Mouse (Mus musculus) heart, postnatal 0 days (tissue): ENCODE data around the gene Stx8. TPM values are rescaled to one million over a fixed set of nuclear protein-coding genes. Genes with fewer than 3 reads are reported as not detected.

Experiments used
- ATAC-seq: fragments of 200-750 bp; cut with Nextera tagmentation; 2 replicates; pipeline ENCODE4 v1.8.0; 2017; ENCODE audit warnings: low read depth, moderate number of reproducible peaks, moderate library complexity; ENCODE audit not compliant: insufficient read depth
- DNase-seq: peaks from one replicate; pipeline ENCODE4 v3.0.0-alpha.2; 2016; ENCODE audit warnings: low spot score
- H3K27ac ChIP-seq: fragments of 300-500 bp; sonication (generic); 2 replicates; pipeline ENCODE4 v1.5.1; 2014; ENCODE audit warnings: low read depth, mild to moderate bottlenecking
- H3K27me3 ChIP-seq: fragments of 300-500 bp; sonication (generic); 2 replicates; pipeline ENCODE4 v1.6.1; 2014; ENCODE audit warnings: low read length, mixed read lengths; ENCODE audit not compliant: control insufficient read depth, insufficient read depth
- H3K36me3 ChIP-seq: fragments of 300-500 bp; sonication (generic); replicated peaks from 2 replicates; pipeline ENCODE4 v1.6.1; 2014; ENCODE audit warnings: low read length, mixed read lengths; ENCODE audit not compliant: control insufficient read depth, insufficient read depth
- H3K4me1 ChIP-seq: fragments of 300-500 bp; sonication (generic); 2 replicates; pipeline ENCODE4 v1.6.1; 2014; ENCODE audit warnings: antibody characterized with exemption; ENCODE audit not compliant: control insufficient read depth, insufficient read depth
- H3K4me2 ChIP-seq: fragments of 300-500 bp; sonication (generic); 2 replicates; pipeline ENCODE4 v1.6.1; 2014; ENCODE audit warnings: low read depth, mild to moderate bottlenecking, low read length, moderate library complexity
- H3K4me3 ChIP-seq: fragments of 300-500 bp; sonication (generic); 2 replicates; pipeline ENCODE4 v1.5.1; 2014; ENCODE audit warnings: low read depth, low read length
- H3K9ac ChIP-seq: fragments of 300-500 bp; sonication (generic); replicated peaks from 2 replicates; pipeline ENCODE4 v1.6.1; 2014; ENCODE audit warnings: low read depth, low read length, mixed read lengths
- H3K9me3 ChIP-seq: fragments of 300-500 bp; sonication (generic); replicated peaks from 2 replicates; pipeline ENCODE4 v1.6.1; 2016; ENCODE audit warnings: low read length; ENCODE audit not compliant: control insufficient read depth
- CTCF ChIP-seq: IDR thresholded peaks from 2 replicates; pipeline ENCODE4 v1.5.1; 2016; ENCODE audit warnings: antibody characterized with exemption, control low read depth, low read depth
- EP300 ChIP-seq: IDR thresholded peaks from 2 replicates; pipeline ENCODE4 v1.6.1; 2016; ENCODE audit warnings: antibody characterized with exemption, low read depth
- WGBS: fragments of 180-500 bp; shearing (Covaris S2); extraction: QIAGEN DNeasy Blood & Tissue Kit; methylation state at CpG from one replicate; pipeline ENCODE4 v1.1.7; 2014; 5-methylcytosine and 5-hydroxymethylcytosine counted together
- polyA plus RNA-seq: library from polyadenylated mRNA; unstranded; fragments of >200 nt; fragmentation: Nextera tagmentation; extraction: Ambion mirVana; gene quantifications from 2 replicates; pipeline ENCODE4 v1.2.1, GENCODE M21; 2015
- total RNA-seq: library from RNA; depleted of rRNA; stranded (reverse); fragments of >200 nt; gene quantifications from 2 replicates; pipeline ENCODE4 v1.2.3, GENCODE M21; 2014; ENCODE audit warnings: low replicate concordance

The Stx8 gene
- total and polyA plus RNA-seq, 2 experiments from 2014 or later, result 15.9 to 69.0 TPM

DNA sequence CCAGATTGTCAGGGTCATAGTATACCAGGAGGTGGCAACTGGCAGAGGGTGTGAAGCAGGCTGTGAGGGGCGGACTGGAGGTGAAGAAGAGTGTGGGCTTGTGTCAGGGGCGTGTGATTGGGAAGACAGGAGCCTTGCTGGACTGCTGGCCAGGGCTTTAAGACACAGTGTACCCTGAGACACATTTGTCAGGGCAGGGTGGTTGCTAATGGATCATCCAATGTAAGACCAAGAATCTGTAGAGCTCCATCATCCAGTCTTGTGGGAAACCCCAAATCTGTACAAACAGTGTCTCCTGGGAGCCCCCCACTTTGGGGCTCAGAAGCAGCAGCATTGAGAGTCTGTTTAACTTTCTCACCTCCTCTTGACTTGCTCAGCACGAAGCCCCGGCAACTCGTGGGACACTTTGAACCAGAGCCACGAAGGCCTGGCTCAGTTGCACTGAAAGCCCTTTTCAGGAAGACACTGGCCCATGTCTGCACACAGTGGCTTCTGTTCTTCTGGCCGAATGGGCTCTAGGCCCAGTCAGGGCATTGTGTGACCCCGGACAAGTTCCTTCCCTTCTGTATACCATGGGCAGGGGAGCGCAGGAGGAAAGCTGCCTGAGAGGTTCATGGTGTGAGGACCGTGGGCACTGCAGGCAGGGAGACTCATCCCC is 239.7 kb downstream of the Stx8 start:
- 82% methylated on average over 10 of the region's 10 CpGs for WGBS
- ATAC-seq, result no peak

DNA sequence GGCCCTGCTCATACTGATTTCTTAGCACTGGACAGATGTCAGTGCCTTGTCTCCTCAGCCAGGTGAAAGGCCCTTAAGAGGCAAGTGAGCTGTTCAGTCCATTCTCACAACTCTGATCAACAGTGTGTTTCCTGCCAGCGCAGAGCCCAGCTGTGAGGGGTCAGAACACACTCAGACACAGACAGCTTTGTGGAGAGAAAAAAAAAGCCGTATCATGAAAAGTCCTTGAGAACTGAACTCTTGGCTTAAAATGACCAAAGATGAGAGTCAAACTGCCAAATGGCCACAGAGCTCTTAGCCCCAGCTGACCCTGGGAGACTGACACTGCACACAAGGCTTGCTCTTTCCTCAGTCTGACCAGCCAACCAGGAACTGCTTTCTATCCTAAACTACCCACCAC is 242.0 kb downstream of the Stx8 start:
- H3K9ac ChIP-seq, result no peak overlapping the region
- WGBS, result 85% methylated on average over 2 of the region's 2 CpGs
- ATAC-seq (no peak), DNase-seq (no peak)
- peak overlapping the region; percentile 51 for H3K27ac ChIP-seq
- H3K4me3 ChIP-seq, result no peak overlapping the region
- H3K9me3 ChIP-seq, result no peaks in the 10 kb centered on the region
- no peaks in the 10 kb centered on the region for H3K27me3 ChIP-seq
- H3K4me1 ChIP-seq, result peaks cover 15% of the 10 kb centered on the region
- TF ChIP-seq CTCF, result no peak
- no peak for TF ChIP-seq EP300
- 0 out of 2 replicates have a peak, but pooled peaks cover 1% of the 10 kb centered on the region for H3K36me3 ChIP-seq
- no peak overlapping the region for H3K4me2 ChIP-seq

More for the DNA sequence above, 239.7 kb downstream of the Stx8 start:
- Histone ChIP-seq H3K4me3 (no peak overlapping the region), H3K27me3 (no peaks in the 10 kb centered on the region), H3K36me3 (no peaks in the 10 kb centered on the region), H3K9me3 (no peaks in the 10 kb centered on the region), H3K4me2 (no peak overlapping the region), H3K9ac (no peak overlapping the region), H3K27ac (no peak overlapping the region), H3K4me1 (peaks cover 15% of the 10 kb centered on the region)
- DNase-seq, result no peak
- TF ChIP-seq CTCF, result no peak
- TF ChIP-seq EP300, result no peak

DNA sequence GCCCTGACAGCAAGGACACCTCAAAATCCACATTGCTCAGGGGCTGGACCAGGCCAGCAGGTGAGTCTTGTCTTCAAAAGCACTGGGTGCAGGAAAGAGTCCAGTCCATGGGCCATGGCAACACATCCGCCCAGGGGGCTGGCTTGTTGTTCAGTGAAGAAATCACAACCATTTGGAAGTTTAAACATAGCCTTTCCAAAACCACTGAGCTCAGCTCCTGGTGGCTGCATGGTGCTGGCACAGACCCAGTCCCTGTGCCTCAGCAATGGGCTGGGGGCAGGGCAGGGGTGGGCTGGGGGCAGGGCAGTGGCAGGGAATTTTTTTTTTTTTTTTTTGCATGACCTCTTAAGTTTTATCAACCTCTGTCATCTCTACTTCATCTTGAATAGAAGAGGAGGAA is 242.6 kb downstream of the Stx8 start:
- Histone ChIP-seq H3K4me3 (no peak overlapping the region), H3K9me3 (no peaks in the 10 kb centered on the region), H3K9ac (no peak overlapping the region), H3K27ac (peak overlapping the region; percentile 51), H3K4me1 (peaks cover 11% of the 10 kb centered on the region), H3K27me3 (no peaks in the 10 kb centered on the region), H3K36me3 (0 out of 2 replicates have a peak, but pooled peaks cover 4% of the 10 kb centered on the region), H3K4me2 (no peak overlapping the region)
- TF ChIP-seq CTCF, result no peak
- no peak for TF ChIP-seq EP300
- ATAC-seq, result no peak
- DNase-seq, result no peak
- 74% methylated on average over 1 of the region's 1 CpGs for WGBS

DNA sequence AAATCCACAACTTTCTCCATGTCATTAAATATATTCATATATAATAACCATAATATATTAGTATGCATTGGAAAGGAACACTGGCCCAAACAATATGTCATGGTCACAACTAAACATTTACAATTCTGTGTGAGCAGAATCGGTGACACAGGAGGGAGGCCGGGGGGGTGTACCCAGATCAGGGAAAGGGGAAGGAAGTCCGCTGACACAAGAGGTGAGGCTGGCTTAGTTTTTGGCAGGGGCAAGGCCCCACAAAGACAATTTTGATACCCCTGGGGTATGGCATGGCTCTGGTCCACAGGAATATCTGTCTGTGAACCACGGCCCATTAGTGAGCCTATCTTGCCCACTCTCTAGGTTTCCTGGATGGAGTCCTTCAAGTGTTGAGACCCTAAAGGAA is 243.5 kb downstream of the Stx8 start:
- H3K27ac ChIP-seq, result no peak overlapping the region
- H3K9me3 ChIP-seq, result no peaks in the 10 kb centered on the region
- 0 out of 2 replicates have a peak, but pooled peaks cover 4% of the 10 kb centered on the region for H3K36me3 ChIP-seq
- H3K9ac ChIP-seq, result no peak overlapping the region
- TF ChIP-seq EP300 (no peak), CTCF (no peak)
- H3K4me3 ChIP-seq, result no peak overlapping the region
- peaks cover 2% of the 10 kb centered on the region for H3K4me1 ChIP-seq
- no peaks in the 10 kb centered on the region for H3K27me3 ChIP-seq
- 80% methylated on average over 4 of the region's 4 CpGs for WGBS
- ATAC-seq, result no peak
- no peak for DNase-seq
- H3K4me2 ChIP-seq, result no peak overlapping the region

DNA sequence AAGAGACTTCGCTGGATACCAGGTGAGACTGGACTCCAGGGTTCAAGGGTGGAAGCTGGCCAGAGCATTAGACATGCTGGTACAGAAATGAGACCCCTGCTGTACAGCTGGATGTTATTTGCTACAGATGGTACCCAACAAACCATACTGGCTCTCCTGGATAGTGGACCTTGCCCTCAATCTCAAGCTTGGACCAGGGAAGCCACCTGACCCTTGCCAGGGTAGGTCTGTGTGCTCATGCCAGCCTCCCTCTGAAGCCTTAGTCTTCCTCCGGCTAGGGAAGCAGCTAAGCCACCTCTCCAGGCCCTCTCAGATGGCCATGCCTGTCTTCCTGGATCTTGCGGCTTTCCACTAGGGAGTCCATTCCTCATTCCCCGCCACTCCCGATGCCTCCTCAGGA is 244.7 kb downstream of the Stx8 start:
- DNase-seq (no peak), ATAC-seq (no peak)
- Histone ChIP-seq H3K9me3 (no peaks in the 10 kb centered on the region), H3K27me3 (no peaks in the 10 kb centered on the region), H3K4me3 (no peak overlapping the region), H3K4me2 (no peak overlapping the region), H3K27ac (no peak overlapping the region), H3K9ac (no peak overlapping the region), H3K36me3 (0 out of 2 replicates have a peak, but pooled peaks cover 4% of the 10 kb centered on the region), H3K4me1 (0 out of 2 replicates have a peak, but pooled peaks cover 11% of the 10 kb centered on the region)
- WGBS, result 90% methylated on average over 5 of the region's 5 CpGs
- no peak for TF ChIP-seq CTCF
- TF ChIP-seq EP300, result no peak
